Mouse (Mus musculus): ENCODE measurements around the gene B4gat1.

GRCm38 (mm10) chr19:5052166-5052822 is 13.7 kb downstream of the B4gat1 start:
- TF ChIP-seq CTCF (IDR thresholded peaks at IDR 0.05; ENCODE audit: borderline replicate concordance, extremely low read depth, insufficient read depth, insufficient read length) = no peak
- TF ChIP-seq POLR2A (IDR thresholded peaks at IDR 0.05; ENCODE audit: borderline replicate concordance, extremely low read depth, insufficient read depth, insufficient read length, poor library complexity, severe bottlenecking) = no peak

Data from brain, embryonic 14.5 days (tissue).